ENCODE assay signal across 22 mouse cellular contexts in genomic region chr9:11436443-11437167, GRCm38 (mm10).
DNase-seq lines count a peak whose midpoint lies in the region; ATAC-seq and TF ChIP-seq lines count a peak whose summit lies in the region.
"Had no signal": no experiment of that assay in that cellular context is flagged by ENCODE, and none has a peak within 500 bp of the region (broad histone marks: within the 10 kb centered on the region; RNA-seq: fewer than 3 reads in every experiment).

No protein-coding gene starts in this region.

- H3K9ac ChIP-seq in liver, adult 2 months (ENCODE audit: low read depth, low read length) = no peak overlapping the region
- no peak overlapping the region for H3K9ac ChIP-seq in liver, embryonic 12.5 days
- H3K9ac ChIP-seq in intestine, embryonic 15.5 days = no peak overlapping the region
- H3K9ac ChIP-seq in intestine, embryonic 16.5 days (ENCODE audit: low read depth, low read length) = no peak overlapping the region
- H3K9ac ChIP-seq in intestine, postnatal 0 days (ENCODE audit: low read depth, low read length) = no peak overlapping the region
- H3K9ac ChIP-seq in hindbrain, postnatal 0 days (replicated peaks; ENCODE audit: low read length) = no peak overlapping the region

- peak; percentile 4 for DNase-seq in liver, adult 2 months (ENCODE audit: extremely low read depth, low read depth, low spot score)
- DNase-seq in left cerebral cortex, adult 8-10 months (ENCODE audit: low spot score in 2 of 2) = no peak
- no peak for DNase-seq in testis, postnatal 10 days (ENCODE audit: low spot score)
- no peak for DNase-seq in hindbrain, postnatal 0 days (ENCODE audit: low spot score)
- DNase-seq: adrenal gland, adult 2 months; adrenal gland, adult 8-10 months; adrenal gland, postnatal 10 days; adrenal gland, postnatal 14 days; adrenal gland, postnatal 25 days; adrenal gland, postnatal 36 days; B cell, adult 2 months; cerebellum, adult 11 months; cerebellum, adult 11-12 months had no signal

- no peak for ATAC-seq in liver, embryonic 12.5 days
- peak; percentile 97 for ATAC-seq in intestine, embryonic 15.5 days
- ATAC-seq in intestine, embryonic 16.5 days = peak; percentile 97
- ATAC-seq in intestine, postnatal 0 days = peak; percentile 98
- no peak for ATAC-seq in hindbrain, postnatal 0 days
- ATAC-seq: activated CD4-positive, CD25-positive, alpha-beta regulatory T cell, adult 4 months; CD4-positive, CD25-positive, alpha-beta regulatory T cell, adult 4 months had no signal

- 53% methylated on average over 1 of the region's 1 CpGs for WGBS in liver, adult 2 months
- 45% methylated on average over 1 of the region's 1 CpGs for WGBS in liver, embryonic 12.5 days (ENCODE audit: insufficient replicate concordance)
- WGBS in intestine, embryonic 15.5 days = 59% methylated on average over 1 of the region's 1 CpGs
- WGBS in intestine, embryonic 16.5 days = 55% methylated on average over 1 of the region's 1 CpGs
- 34% methylated on average over 1 of the region's 1 CpGs for WGBS in intestine, postnatal 0 days
- 82% methylated on average over 1 of the region's 1 CpGs for WGBS in hindbrain, postnatal 0 days

- no peak for TF ChIP-seq CTCF in liver, adult 2 months (IDR thresholded peaks at IDR 0.05; ENCODE audit: low read depth, low read length)
- no peak for TF ChIP-seq CTCF in intestine, postnatal 0 days (IDR thresholded peaks at IDR 0.05; ENCODE audit: low read depth)
- TF ChIP-seq CTCF in hindbrain, postnatal 0 days (IDR thresholded peaks at IDR 0.05; ENCODE audit: low read depth) = no peak

- no peak overlapping the region for H3K4me3 ChIP-seq in liver, adult 2 months (ENCODE audit: insufficient read depth, low read depth, low read length)
- H3K4me3 ChIP-seq in liver, embryonic 12.5 days = no peak overlapping the region
- no peak overlapping the region for H3K4me3 ChIP-seq in intestine, embryonic 15.5 days (replicated peaks)
- no peak overlapping the region for H3K4me3 ChIP-seq in intestine, embryonic 16.5 days (ENCODE audit: low read length)
- H3K4me3 ChIP-seq in intestine, postnatal 0 days (ENCODE audit: low read depth, low read length) = no peak overlapping the region
- no peak overlapping the region for H3K4me3 ChIP-seq in hindbrain, postnatal 0 days (ENCODE audit: low read length)

- no peaks in the 10 kb centered on the region for H3K9me3 ChIP-seq in liver, embryonic 12.5 days (replicated peaks)
- no peaks in the 10 kb centered on the region for H3K9me3 ChIP-seq in intestine, embryonic 15.5 days
- no peaks in the 10 kb centered on the region for H3K9me3 ChIP-seq in intestine, embryonic 16.5 days (ENCODE audit: control insufficient read depth, low read length)
- no peaks in the 10 kb centered on the region for H3K9me3 ChIP-seq in intestine, postnatal 0 days (ENCODE audit: control insufficient read depth)
- no peaks in the 10 kb centered on the region for H3K9me3 ChIP-seq in hindbrain, postnatal 0 days (ENCODE audit: low read length)
- H3K9me3 ChIP-seq: G1E had no signal

- H3K36me3 ChIP-seq in liver, adult 2 months (ENCODE audit: control insufficient read depth, insufficient read depth, low read length) = no peaks in the 10 kb centered on the region
- no peaks in the 10 kb centered on the region for H3K36me3 ChIP-seq in liver, embryonic 12.5 days
- no peaks in the 10 kb centered on the region for H3K36me3 ChIP-seq in intestine, embryonic 15.5 days
- H3K36me3 ChIP-seq in intestine, embryonic 16.5 days (ENCODE audit: control insufficient read depth, insufficient read depth, low read length) = no peaks in the 10 kb centered on the region
- H3K36me3 ChIP-seq in intestine, postnatal 0 days (ENCODE audit: control insufficient read depth, insufficient read depth) = no peaks in the 10 kb centered on the region
- H3K36me3 ChIP-seq in hindbrain, postnatal 0 days (ENCODE audit: insufficient read depth, low read length) = no peaks in the 10 kb centered on the region
- H3K36me3 ChIP-seq: G1E had no signal

- H3K4me1 ChIP-seq in liver, adult 2 months (ENCODE audit: control insufficient read depth, insufficient read depth, low read length) = no peaks in the 10 kb centered on the region
- no peaks in the 10 kb centered on the region for H3K4me1 ChIP-seq in liver, embryonic 12.5 days
- no peaks in the 10 kb centered on the region for H3K4me1 ChIP-seq in intestine, embryonic 15.5 days (replicated peaks)
- H3K4me1 ChIP-seq in intestine, embryonic 16.5 days (ENCODE audit: control insufficient read depth, insufficient read depth, low read length) = no peaks in the 10 kb centered on the region
- H3K4me1 ChIP-seq in intestine, postnatal 0 days (replicated peaks; ENCODE audit: control insufficient read depth, insufficient read depth, low read length) = 0 out of 2 replicates have a peak, but pooled peaks cover 5% of the 10 kb centered on the region
- no peaks in the 10 kb centered on the region for H3K4me1 ChIP-seq in hindbrain, postnatal 0 days (ENCODE audit: insufficient read depth, low read length)

- no peaks in the 10 kb centered on the region for H3K79me2 ChIP-seq in liver, adult 2 months (ENCODE audit: control insufficient read depth, insufficient read depth, low read length)

- H3K27ac ChIP-seq in liver, adult 2 months (replicated peaks; ENCODE audit: insufficient read depth, low read depth, low read length) = no peak overlapping the region
- H3K27ac ChIP-seq in liver, embryonic 12.5 days = no peak overlapping the region
- H3K27ac ChIP-seq in intestine, embryonic 15.5 days = no peak overlapping the region
- H3K27ac ChIP-seq in intestine, embryonic 16.5 days (ENCODE audit: low read length) = no peak overlapping the region
- no peak overlapping the region for H3K27ac ChIP-seq in intestine, postnatal 0 days (ENCODE audit: low read depth, low read length)
- H3K27ac ChIP-seq in hindbrain, postnatal 0 days = no peak overlapping the region

- no peak for TF ChIP-seq POLR2A in liver, adult 2 months (IDR thresholded peaks at IDR 0.05; ENCODE audit: extremely low read depth, insufficient read depth, low read length)

- H3K27me3 ChIP-seq in liver, adult 2 months (ENCODE audit: control insufficient read depth, insufficient read depth, low read length) = no peaks in the 10 kb centered on the region
- H3K27me3 ChIP-seq in liver, embryonic 12.5 days (replicated peaks) = no peaks in the 10 kb centered on the region
- no peaks in the 10 kb centered on the region for H3K27me3 ChIP-seq in intestine, embryonic 15.5 days (replicated peaks)
- H3K27me3 ChIP-seq in intestine, embryonic 16.5 days (replicated peaks; ENCODE audit: control insufficient read depth, insufficient read depth, low read length) = no peaks in the 10 kb centered on the region
- no peaks in the 10 kb centered on the region for H3K27me3 ChIP-seq in intestine, postnatal 0 days (replicated peaks; ENCODE audit: control insufficient read depth, insufficient read depth, low read length)
- no peaks in the 10 kb centered on the region for H3K27me3 ChIP-seq in hindbrain, postnatal 0 days (ENCODE audit: insufficient read depth, low read length)
- H3K27me3 ChIP-seq: CH12.LX, Patski had no signal

- no peak overlapping the region for H3K4me2 ChIP-seq in liver, embryonic 12.5 days
- H3K4me2 ChIP-seq in intestine, embryonic 15.5 days (replicated peaks) = no peak overlapping the region
- no peak overlapping the region for H3K4me2 ChIP-seq in intestine, embryonic 16.5 days (ENCODE audit: low read depth, low read length)
- H3K4me2 ChIP-seq in intestine, postnatal 0 days (replicated peaks; ENCODE audit: low read depth) = no peak overlapping the region
- H3K4me2 ChIP-seq in hindbrain, postnatal 0 days (ENCODE audit: low read depth, low read length) = no peak overlapping the region

Comparison
In these comparisons a context has a peak if more than half of its experiments do, and no peak if none do; other contexts are left out.
1. ATAC-seq: peak in intestine, embryonic 15.5 days (single experiment), intestine, embryonic 16.5 days (single experiment) and intestine, postnatal 0 days (single experiment); none in liver, embryonic 12.5 days (single experiment) and hindbrain, postnatal 0 days (single experiment).